Mouse (Mus musculus) 3T3-L1 (cell line): ENCODE measurements at regions not wholly inside any gene's neighbourhood (a gene's known extent, or its start where the extent isn't known, plus 50 kb on each side); places are given as distances from the start of the nearest gene placed in this dataset.

ENCODE experiments used
- DNase-seq: peaks from one replicate; pipeline ENCODE4 v3.0.0-alpha.2; 2015; ENCODE audit warnings: low read depth, low spot score

GRCm38 (mm10) chr3:15112177-15112838 is 219.8 kb downstream of the Gm9733 start:
- DNase-seq, result no peak

GRCm38 (mm10) chr3:15118634-15119356 is 213.3 kb downstream of the Gm9733 start:
- no peak for DNase-seq

- no peak for DNase-seq
These were observed 205.4 kb downstream of the Gm9733 start for GRCm38 (mm10) chr3:15126736-15127135.

DNA sequence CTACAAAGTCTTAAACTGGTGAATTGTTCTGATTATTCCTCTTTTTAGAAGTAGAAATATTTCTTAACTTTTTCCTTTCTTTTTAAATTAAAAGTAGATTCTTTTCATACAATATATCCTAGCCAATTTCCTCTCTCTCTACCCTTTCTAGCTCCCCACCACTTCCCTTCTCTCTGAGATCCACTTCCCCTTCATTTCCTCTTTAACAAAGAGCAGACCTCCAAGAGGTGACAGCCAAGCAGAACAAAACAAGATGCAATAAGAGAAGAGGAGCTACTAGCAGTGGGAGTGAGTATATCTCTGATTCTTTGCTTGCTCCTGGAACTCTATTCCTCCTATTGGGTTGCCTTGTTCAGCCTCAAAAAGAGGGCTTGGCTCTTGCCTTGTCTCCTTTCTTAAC is 203.7 kb downstream of the Gm9733 start:
- DNase-seq, result no peak

DNA sequence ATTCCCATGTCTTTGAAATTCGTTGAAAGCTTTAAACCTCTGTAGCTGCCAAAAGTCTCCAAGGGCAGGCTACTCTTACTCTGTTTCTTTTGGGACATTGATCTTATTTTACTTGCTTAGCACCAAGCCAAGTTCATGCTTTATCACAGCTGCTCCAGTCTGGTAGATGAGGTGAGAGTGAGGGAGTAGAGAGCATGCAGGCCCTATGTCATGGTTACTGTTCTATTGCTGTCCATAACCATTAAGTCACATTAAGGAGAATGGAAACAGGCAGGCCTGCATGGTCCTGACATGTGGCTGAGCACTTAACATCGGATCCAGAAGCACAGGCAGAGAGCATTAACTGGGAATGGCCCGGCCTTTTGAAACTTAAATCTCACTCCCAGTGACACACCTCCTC is 203.1 kb downstream of the Gm9733 start:
- no peak for DNase-seq

DNA sequence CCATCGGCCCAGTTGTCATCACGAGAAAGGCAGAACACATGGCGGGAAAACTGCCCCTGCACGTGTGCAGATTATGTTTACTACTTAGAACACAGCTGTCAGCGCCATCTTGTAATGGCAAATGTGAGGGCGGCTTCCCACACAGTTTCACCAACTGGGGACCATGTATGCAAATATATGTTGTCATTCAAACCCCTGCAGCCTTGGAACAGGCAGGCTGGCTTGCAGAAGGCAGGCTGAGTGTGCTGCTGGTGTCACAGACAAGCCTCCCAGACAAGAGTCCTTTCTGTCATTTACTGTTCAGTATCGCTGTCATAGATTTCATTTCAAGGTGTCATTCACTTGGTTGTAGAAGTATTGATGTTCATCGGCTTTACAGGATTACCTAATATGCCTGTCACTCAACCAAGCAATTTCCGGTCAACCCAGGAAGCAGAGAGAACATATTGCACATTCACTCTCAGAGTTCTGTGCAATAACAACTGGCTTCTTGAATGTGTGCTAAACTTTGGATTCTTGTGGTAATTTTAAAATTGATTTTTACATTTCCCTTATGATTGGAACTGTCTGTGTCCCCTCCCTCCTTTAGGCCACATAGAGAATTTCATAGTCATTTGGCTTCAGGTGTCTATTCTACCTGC is 202.3 kb downstream of the Gm9733 start:
- no peak for DNase-seq

DNA sequence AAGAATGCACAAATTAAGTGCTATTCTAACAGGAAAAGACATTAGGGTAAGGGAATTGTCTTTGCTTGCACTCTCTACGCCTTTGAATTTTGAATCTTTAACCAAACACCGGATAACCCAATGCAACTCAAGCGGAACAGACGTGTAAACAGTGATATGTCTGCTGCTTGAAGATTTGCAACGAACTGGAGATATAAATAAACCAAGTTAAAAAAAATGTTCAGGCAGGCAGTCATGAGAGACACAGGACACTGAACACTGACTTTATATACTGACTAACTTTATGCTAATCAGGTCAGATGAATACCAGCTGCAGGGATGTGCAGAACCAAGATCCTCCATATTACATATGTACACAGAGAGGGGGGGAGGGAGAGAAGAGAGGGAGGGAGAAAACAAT is 200.0 kb downstream of the Gm9733 start:
- no peak for DNase-seq

GRCm38 (mm10) chr3:15139550-15139949 is 192.6 kb downstream of the Gm9733 start:
- peak; percentile 62 for DNase-seq

DNA sequence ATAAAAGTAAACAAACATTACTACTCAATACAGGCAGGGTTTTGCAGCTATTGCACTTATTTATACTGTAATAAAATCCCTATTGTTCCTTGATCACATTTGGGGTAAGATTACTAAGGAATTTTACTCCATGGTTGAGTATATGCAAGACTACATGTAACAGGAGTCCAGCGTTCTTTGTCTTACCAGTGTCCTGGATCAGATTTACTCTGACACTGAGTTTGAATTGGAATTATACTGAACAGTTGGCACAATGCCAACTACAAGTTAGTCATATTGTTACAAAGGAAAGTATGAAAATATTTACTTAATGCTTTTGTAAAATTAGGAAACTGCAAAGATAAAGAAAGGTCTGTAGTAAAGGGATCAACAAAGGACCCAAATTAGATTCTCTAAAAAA is 178.4 kb downstream of the Gm9733 start:
- peak; percentile 37 for DNase-seq

DNA sequence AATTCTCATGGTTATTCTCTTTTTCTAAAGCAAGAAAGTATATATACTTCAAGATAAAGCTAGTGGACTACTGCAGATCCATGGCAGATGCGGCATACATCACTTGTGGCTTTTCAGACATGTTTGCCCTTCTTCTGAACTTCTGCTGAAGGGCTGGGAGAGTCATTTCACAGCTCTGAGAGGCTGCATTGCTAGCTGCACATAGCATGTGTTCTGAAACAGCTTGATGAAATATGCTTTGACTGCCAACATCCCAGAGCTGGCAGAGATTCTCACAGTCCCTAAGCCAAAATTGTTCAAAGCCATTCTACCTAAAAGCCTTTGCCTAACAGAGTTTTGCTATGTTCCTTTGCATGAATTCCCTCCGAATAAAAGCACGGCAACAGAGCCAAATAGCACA is 177.9 kb downstream of the Gm9733 start:
- DNase-seq, result peak; percentile 71

DNA sequence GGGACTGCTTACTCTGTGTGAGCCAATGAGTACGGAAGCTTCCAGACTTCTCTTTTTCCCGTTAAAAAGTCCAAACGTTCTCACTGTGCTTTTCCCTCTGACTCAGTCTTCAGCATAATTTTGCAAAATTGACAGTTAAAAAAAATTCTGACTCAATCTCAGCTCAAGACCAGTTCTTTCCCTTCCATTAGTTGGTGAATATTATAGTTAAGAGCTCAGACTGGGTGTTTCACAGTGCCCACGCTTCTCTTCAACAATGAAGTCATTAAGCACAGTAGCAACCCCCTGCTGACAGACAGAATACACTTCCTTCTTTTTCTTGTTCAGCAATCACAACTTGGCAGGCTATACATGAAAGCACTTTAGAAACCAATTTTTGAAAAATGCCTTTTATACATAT is 175.4 kb downstream of the Gm9733 start:
- no peak for DNase-seq

DNA sequence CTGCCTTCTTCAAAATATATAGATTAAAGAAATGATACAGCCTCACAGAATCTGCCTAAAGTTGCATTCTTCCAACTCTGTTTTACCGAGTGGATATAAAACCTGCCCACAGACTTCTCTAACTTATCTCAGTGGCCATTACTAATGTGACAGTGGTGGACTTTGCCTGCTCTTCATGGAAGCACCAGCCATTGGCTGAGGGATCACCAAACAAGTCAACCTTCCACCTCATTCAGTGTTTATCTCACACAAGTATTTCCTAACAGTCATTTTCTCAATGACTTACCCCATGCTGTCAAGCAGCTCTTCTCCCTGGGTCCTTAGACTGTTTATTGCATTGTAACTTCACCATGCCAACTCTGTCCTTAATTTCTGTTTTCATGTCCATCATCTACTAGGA is 174.3 kb downstream of the Gm9733 start:
- no peak for DNase-seq

- no peak for DNase-seq
These were observed 173.2 kb downstream of the Gm9733 start for GRCm38 (mm10) chr3:15158926-15159325.

- no peak for DNase-seq
These were observed 172.0 kb downstream of the Gm9733 start for GRCm38 (mm10) chr3:15159965-15160714.

DNA sequence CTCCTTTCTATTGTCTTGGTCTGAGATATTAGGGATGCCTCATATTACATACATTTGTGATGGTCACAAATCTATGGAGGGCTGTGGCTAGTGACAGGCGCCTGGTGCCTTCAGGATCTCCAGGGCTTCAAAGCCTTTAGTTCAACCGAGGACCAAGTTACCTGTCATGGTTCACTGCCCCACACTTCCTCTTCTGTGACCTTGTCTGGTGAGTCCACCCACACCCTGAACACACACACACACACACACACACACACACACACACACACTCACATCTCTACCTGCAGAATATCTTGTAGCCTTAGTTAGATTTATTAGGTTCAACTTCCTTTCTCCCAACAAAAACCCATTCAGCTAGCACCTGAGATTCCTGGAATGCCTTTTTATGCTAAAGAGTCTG is 156.3 kb downstream of the Gm9733 start:
- no peak for DNase-seq

DNA sequence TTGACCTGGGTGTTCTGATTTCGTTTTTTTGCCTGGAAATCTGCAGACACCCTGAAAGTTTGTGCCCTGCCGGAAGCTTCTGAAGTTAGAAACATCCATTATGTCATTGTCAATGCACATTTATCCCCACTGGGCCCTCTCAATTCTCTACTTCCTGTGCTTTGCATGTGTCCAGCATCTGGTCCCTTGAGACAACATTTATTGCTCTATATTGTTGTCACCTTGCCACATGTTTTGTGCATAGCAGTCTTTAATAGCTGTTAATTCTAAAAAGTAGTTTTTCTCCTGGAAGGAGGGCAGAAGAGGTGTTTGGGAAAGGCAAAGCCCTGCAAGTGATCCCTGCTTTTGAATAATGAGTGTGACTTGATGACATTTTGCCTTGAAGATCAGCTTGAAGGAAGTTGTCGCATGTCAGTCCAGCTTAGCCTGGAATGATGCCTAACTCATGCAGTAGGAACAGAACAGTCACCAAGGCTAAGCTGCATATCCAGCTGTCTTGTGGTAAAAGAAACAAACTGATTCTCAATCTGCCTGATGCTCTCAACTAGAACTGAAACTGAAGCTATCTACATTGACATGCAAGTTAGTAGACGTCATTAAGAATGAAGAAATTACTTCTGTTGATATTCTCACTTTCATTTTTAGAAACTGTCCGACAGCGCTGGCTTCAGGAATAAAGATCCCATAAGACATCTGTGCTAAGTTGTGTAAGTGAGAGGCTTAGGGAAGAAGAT is 152.9 kb downstream of the Gm9733 start:
- no peak for DNase-seq

GRCm38 (mm10) chr3:15181111-15181510 is 151.0 kb downstream of the Gm9733 start:
- no peak for DNase-seq

DNA sequence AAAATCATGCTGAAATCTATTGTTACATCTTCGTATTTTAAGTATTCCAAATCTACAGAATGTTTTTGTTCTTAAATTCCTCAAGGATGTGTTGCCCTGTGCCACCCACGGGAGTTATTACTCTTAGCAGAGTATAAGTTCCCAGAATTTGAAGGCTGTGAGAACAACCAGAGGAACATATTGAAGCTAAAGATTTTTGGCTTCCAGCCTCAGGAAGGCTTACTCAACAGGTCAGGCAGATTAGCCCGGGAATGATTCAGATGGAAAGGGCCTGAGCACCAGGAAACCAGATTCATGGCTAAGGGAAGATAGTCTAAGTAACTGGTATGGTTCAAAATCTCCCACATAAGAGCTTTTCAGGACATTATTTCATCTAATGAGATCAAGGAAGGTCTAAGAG is 145.4 kb downstream of the Gm9733 start:
- DNase-seq, result peak; percentile 68

- DNase-seq, result peak; percentile 83
These were observed 137.7 kb downstream of the Gm9733 start for GRCm38 (mm10) chr3:15194362-15194761.

DNA sequence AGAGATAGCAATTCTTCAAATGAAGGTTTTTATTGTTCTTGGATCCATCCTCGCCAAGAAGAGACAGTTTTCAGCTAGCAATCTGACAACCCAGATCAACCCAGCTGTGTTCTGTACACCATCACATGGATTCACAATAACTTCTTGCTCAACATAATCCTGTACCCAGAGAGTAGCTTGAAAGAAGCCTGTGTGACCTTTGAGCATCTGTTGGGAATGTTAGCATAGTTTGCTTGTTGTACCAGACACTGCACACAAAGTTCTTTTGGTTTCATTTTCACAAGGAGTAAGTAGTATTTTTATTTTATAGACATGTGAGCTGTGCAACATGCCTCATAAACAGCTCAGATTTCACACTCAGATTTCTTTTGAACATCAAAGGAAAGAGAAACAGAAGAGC is 136.0 kb downstream of the Gm9733 start:
- DNase-seq, result peak; percentile 14

- no peak for DNase-seq
These were observed 134.0 kb downstream of the Gm9733 start for GRCm38 (mm10) chr3:15198086-15198485.

GRCm38 (mm10) chr3:15200309-15200708 is 131.8 kb downstream of the Gm9733 start:
- DNase-seq, result no peak
